Mouse (Mus musculus): ENCODE results near the gene Tlcd1.

DNA sequence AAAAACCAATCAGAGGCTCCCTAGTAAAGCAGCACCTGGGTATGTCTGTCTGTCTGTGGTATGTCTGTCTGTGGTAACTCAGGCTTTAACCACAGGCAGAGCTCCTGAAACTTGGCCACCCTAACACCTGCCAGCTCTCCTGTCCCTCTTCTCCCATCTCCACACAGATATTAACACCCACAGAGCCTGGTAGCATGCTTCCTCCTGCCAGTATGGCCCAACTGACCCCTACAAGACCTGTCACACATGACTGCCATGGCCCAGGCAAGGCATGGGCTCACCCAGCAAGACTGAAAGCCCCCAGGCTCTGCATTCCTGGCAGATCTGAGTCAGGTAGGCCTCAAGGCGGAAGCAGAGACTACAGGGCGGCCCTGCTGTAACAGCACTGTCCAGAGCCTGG is 13.5 kb upstream of the Tlcd1 start:
- no peak for TF ChIP-seq CTCF (IDR thresholded peaks at IDR 0.05; ENCODE audit: low read depth)
- no peak for TF ChIP-seq EP300 (IDR thresholded peaks at IDR 0.05; ENCODE audit: low read depth)

Measured in heart, postnatal 0 days (tissue).